Mouse (Mus musculus): ENCODE measurements around the gene Ascl3. TPM values are rescaled to one million over a fixed set of nuclear protein-coding genes. Genes with fewer than 3 reads are reported as not detected.
A peak's percentile ranks its signal among the peaks of the same experiment; 100 is the strongest.

Gene Ascl3
- polyA plus RNA-seq, 1 experiment from 2014 or later: 0.28 TPM

- Histone ChIP-seq H3K9me3 (ENCODE audit: control insufficient read depth, low read length) (no peaks in the 10 kb centered on the region), H3K4me1 (replicated peaks; ENCODE audit: control insufficient read depth, insufficient read depth, low read length) (no peaks in the 10 kb centered on the region), H3K4me3 (ENCODE audit: low read depth, low read length) (no peak overlapping the region), H3K27me3 (ENCODE audit: control insufficient read depth, insufficient read depth, low read length) (no peaks in the 10 kb centered on the region), H3K9ac (ENCODE audit: low read length) (no peak overlapping the region), H3K36me3 (ENCODE audit: control insufficient read depth, insufficient read depth, low read length) (no peaks in the 10 kb centered on the region), H3K27ac (ENCODE audit: low read depth, low read length) (no peak overlapping the region), H3K4me2 (ENCODE audit: low read depth, low read length, severe bottlenecking) (no peak overlapping the region)
- DNase-seq (ENCODE audit: low spot score): no peak
- WGBS: 93% methylated on average over 8 of the region's 8 CpGs
- no peak for ATAC-seq (replicated peaks; ENCODE audit: low FRiP score)
Observed at GRCm38 (mm10) chr7:109723114-109723513, 8.4 kb downstream of the Ascl3 start.

GRCm38 (mm10) chr7:109722618-109723017 is 8.9 kb downstream of the Ascl3 start:
- 95% methylated on average over 2 of the region's 2 CpGs for WGBS
- H3K27ac ChIP-seq (ENCODE audit: low read depth, low read length): no peak overlapping the region
- DNase-seq (ENCODE audit: low spot score) (no peak), ATAC-seq (replicated peaks; ENCODE audit: low FRiP score) (no peak)
- no peaks in the 10 kb centered on the region for H3K9me3 ChIP-seq (ENCODE audit: control insufficient read depth, low read length)
- H3K36me3 ChIP-seq (ENCODE audit: control insufficient read depth, insufficient read depth, low read length): no peaks in the 10 kb centered on the region
- H3K4me1 ChIP-seq (replicated peaks; ENCODE audit: control insufficient read depth, insufficient read depth, low read length): no peaks in the 10 kb centered on the region
- no peak overlapping the region for H3K9ac ChIP-seq (ENCODE audit: low read length)
- H3K4me3 ChIP-seq (ENCODE audit: low read depth, low read length): no peak overlapping the region
- H3K4me2 ChIP-seq (ENCODE audit: low read depth, low read length, severe bottlenecking): no peak overlapping the region
- H3K27me3 ChIP-seq (ENCODE audit: control insufficient read depth, insufficient read depth, low read length): no peaks in the 10 kb centered on the region

GRCm38 (mm10) chr7:109719286-109719685 is 12.2 kb downstream of the Ascl3 start:
- ATAC-seq (replicated peaks; ENCODE audit: low FRiP score): no peak
- Histone ChIP-seq H3K4me2 (ENCODE audit: low read depth, low read length, severe bottlenecking) (no peak overlapping the region), H3K36me3 (ENCODE audit: control insufficient read depth, insufficient read depth, low read length) (no peaks in the 10 kb centered on the region), H3K4me1 (replicated peaks; ENCODE audit: control insufficient read depth, insufficient read depth, low read length) (no peaks in the 10 kb centered on the region), H3K4me3 (ENCODE audit: low read depth, low read length) (no peak overlapping the region), H3K27me3 (ENCODE audit: control insufficient read depth, insufficient read depth, low read length) (no peaks in the 10 kb centered on the region), H3K9ac (ENCODE audit: low read length) (no peak overlapping the region), H3K27ac (ENCODE audit: low read depth, low read length) (no peak overlapping the region), H3K9me3 (ENCODE audit: control insufficient read depth, low read length) (no peaks in the 10 kb centered on the region)
- WGBS: 68% methylated on average over 9 of the region's 9 CpGs
- DNase-seq (ENCODE audit: low spot score): no peak

GRCm38 (mm10) chr7:109713434-109713982 is 18.0 kb downstream of the Ascl3 start:
- H3K4me3 ChIP-seq (ENCODE audit: low read depth, low read length): no peak overlapping the region
- H3K27ac ChIP-seq (ENCODE audit: low read depth, low read length): no peak overlapping the region

GRCm38 (mm10) chr7:109712198-109712597 is 19.3 kb downstream of the Ascl3 start:
- Histone ChIP-seq H3K36me3 (ENCODE audit: control insufficient read depth, insufficient read depth, low read length) (no peaks in the 10 kb centered on the region; the same call in 1 of the 2 replicates), H3K9me3 (ENCODE audit: control insufficient read depth, low read length) (no peaks in the 10 kb centered on the region), H3K27me3 (ENCODE audit: control insufficient read depth, insufficient read depth, low read length) (no peaks in the 10 kb centered on the region), H3K4me1 (replicated peaks; ENCODE audit: control insufficient read depth, insufficient read depth, low read length) (no peaks in the 10 kb centered on the region), H3K27ac (ENCODE audit: low read depth, low read length) (no peak overlapping the region), H3K4me3 (ENCODE audit: low read depth, low read length) (no peak overlapping the region), H3K4me2 (ENCODE audit: low read depth, low read length, severe bottlenecking) (no peak overlapping the region), H3K9ac (ENCODE audit: low read length) (no peak overlapping the region)
- DNase-seq (ENCODE audit: low spot score) (no peak), ATAC-seq (replicated peaks; ENCODE audit: low FRiP score) (no peak)
- 90% methylated on average over 7 of the region's 7 CpGs for WGBS

More at GRCm38 (mm10) chr7:109713434-109713982, 18.0 kb downstream of the Ascl3 start:
- H3K4me1 ChIP-seq (replicated peaks; ENCODE audit: control insufficient read depth, insufficient read depth, low read length): no peaks in the 10 kb centered on the region
- H3K9me3 ChIP-seq (ENCODE audit: control insufficient read depth, low read length): no peaks in the 10 kb centered on the region
- no peaks in the 10 kb centered on the region for H3K27me3 ChIP-seq (ENCODE audit: control insufficient read depth, insufficient read depth, low read length)
- DNase-seq (ENCODE audit: low spot score) (no peak), ATAC-seq (replicated peaks; ENCODE audit: low FRiP score) (no peak)
- 85% methylated on average over 2 of the region's 2 CpGs for WGBS
- H3K36me3 ChIP-seq (ENCODE audit: control insufficient read depth, insufficient read depth, low read length): no peaks in the 10 kb centered on the region; the same call in 1 of the 2 replicates
- no peak overlapping the region for H3K4me2 ChIP-seq (ENCODE audit: low read depth, low read length, severe bottlenecking)
- H3K9ac ChIP-seq (ENCODE audit: low read length): no peak overlapping the region

GRCm38 (mm10) chr7:109710069-109710468 is 21.5 kb downstream of the Ascl3 start:
- no peak overlapping the region for H3K4me2 ChIP-seq (ENCODE audit: low read depth, low read length, severe bottlenecking)
- H3K4me1 ChIP-seq (replicated peaks; ENCODE audit: control insufficient read depth, insufficient read depth, low read length): no peaks in the 10 kb centered on the region
- no peak overlapping the region for H3K27ac ChIP-seq (ENCODE audit: low read depth, low read length)
- H3K27me3 ChIP-seq (ENCODE audit: control insufficient read depth, insufficient read depth, low read length): no peaks in the 10 kb centered on the region
- H3K36me3 ChIP-seq (ENCODE audit: control insufficient read depth, insufficient read depth, low read length): no peaks in the 10 kb centered on the region; the same call in 1 of the 2 replicates
- H3K9me3 ChIP-seq (ENCODE audit: control insufficient read depth, low read length): no peaks in the 10 kb centered on the region
- no peak for ATAC-seq (replicated peaks; ENCODE audit: low FRiP score)
- H3K9ac ChIP-seq (ENCODE audit: low read length): no peak overlapping the region
- WGBS: 79% methylated on average over 1 of the region's 1 CpGs
- peak; percentile 30 for DNase-seq (ENCODE audit: low spot score)
- H3K4me3 ChIP-seq (ENCODE audit: low read depth, low read length): no peak overlapping the region

GRCm38 (mm10) chr7:109708961-109709382 is 22.6 kb downstream of the Ascl3 start:
- ATAC-seq (replicated peaks; ENCODE audit: low FRiP score) (no peak), DNase-seq (ENCODE audit: low spot score) (peak; percentile 45)
- Histone ChIP-seq H3K27ac (ENCODE audit: low read depth, low read length) (no peak overlapping the region), H3K9me3 (ENCODE audit: control insufficient read depth, low read length) (no peaks in the 10 kb centered on the region), H3K4me2 (ENCODE audit: low read depth, low read length, severe bottlenecking) (no peak overlapping the region), H3K4me1 (replicated peaks; ENCODE audit: control insufficient read depth, insufficient read depth, low read length) (no peaks in the 10 kb centered on the region), H3K9ac (ENCODE audit: low read length) (no peak overlapping the region), H3K4me3 (ENCODE audit: low read depth, low read length) (no peak overlapping the region), H3K27me3 (ENCODE audit: control insufficient read depth, insufficient read depth, low read length) (no peaks in the 10 kb centered on the region), H3K36me3 (ENCODE audit: control insufficient read depth, insufficient read depth, low read length) (no peaks in the 10 kb centered on the region; the same call in 1 of the 2 replicates)
- 77% methylated on average over 3 of the region's 3 CpGs for whole genome bisulfite sequencing

GRCm38 (mm10) chr7:109707023-109707785 is 24.3 kb downstream of the Ascl3 start:
- DNase-seq (ENCODE audit: low spot score) (no peak), ATAC-seq (replicated peaks; ENCODE audit: low FRiP score) (no peak)
- no peaks in the 10 kb centered on the region for H3K9me3 ChIP-seq (ENCODE audit: control insufficient read depth, low read length)
- H3K27ac ChIP-seq (ENCODE audit: low read depth, low read length): no peak overlapping the region
- no peaks in the 10 kb centered on the region; the same call in 1 of the 2 replicates for H3K36me3 ChIP-seq (ENCODE audit: control insufficient read depth, insufficient read depth, low read length)
- WGBS: 65% methylated on average over 4 of the region's 4 CpGs
- 0 out of 2 replicates have a peak, but pooled peaks cover 4% of the 10 kb centered on the region for H3K27me3 ChIP-seq (ENCODE audit: control insufficient read depth, insufficient read depth, low read length)
- H3K4me2 ChIP-seq (ENCODE audit: low read depth, low read length, severe bottlenecking): no peak overlapping the region
- no peak overlapping the region for H3K4me3 ChIP-seq (ENCODE audit: low read depth, low read length)
- H3K4me1 ChIP-seq (replicated peaks; ENCODE audit: control insufficient read depth, insufficient read depth, low read length): no peaks in the 10 kb centered on the region; the same call in 1 of the 2 replicates
- no peak overlapping the region for H3K9ac ChIP-seq (ENCODE audit: low read length)
